Mouse (Mus musculus): ENCODE measurements around the gene Kcnj9. TPM values are rescaled to one million over a fixed set of nuclear protein-coding genes. Genes with fewer than 3 reads are reported as not detected.

The Kcnj9 gene
- total RNA-seq, 2 experiments from 2014 or later, result 0.22 TPM; not detected in 1

- DNase-seq (ENCODE audit: low spot score in 2 of 2), result no peak
Measured at GRCm38 (mm10) chr1:172335804-172336203, 6.7 kb upstream of the Kcnj9 start.

- DNase-seq (ENCODE audit: low spot score in 2 of 2), result no peak
Measured at GRCm38 (mm10) chr1:172333512-172333911, 4.4 kb upstream of the Kcnj9 start.

GRCm38 (mm10) chr1:172332925-172333324 is 3.8 kb upstream of the Kcnj9 start:
- no peak for DNase-seq (ENCODE audit: low spot score in 2 of 2)

- DNase-seq (ENCODE audit: low spot score in 2 of 2), result no peak
Measured at GRCm38 (mm10) chr1:172331422-172331947, 2.4 kb upstream of the Kcnj9 start.

DNA sequence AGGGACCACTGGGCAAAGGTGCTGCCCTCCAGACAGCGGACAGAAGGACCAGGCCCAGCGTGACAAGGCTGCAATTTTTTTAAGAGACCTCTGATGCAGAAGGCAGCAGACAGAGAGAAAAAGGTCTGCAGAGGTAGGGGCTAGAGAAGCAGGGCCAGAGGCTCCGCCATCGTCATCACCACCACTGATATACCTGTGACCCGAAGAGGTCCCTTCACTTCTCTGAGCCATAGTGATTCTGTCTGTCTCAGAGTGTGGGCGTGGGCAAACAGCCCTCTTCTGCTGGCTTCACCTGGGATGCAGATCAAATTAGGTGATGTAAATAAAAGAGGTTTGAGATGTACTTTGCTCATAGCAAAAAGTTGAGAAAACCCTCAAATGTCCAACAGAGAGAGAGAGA is 498 bp upstream of the Kcnj9 start:
- DNase-seq (ENCODE audit: low spot score in 2 of 2), result no peak

GRCm38 (mm10) chr1:172328461-172328860 is 657 bp downstream of the Kcnj9 start:
- no peak for DNase-seq (ENCODE audit: low spot score in 2 of 2)

DNA sequence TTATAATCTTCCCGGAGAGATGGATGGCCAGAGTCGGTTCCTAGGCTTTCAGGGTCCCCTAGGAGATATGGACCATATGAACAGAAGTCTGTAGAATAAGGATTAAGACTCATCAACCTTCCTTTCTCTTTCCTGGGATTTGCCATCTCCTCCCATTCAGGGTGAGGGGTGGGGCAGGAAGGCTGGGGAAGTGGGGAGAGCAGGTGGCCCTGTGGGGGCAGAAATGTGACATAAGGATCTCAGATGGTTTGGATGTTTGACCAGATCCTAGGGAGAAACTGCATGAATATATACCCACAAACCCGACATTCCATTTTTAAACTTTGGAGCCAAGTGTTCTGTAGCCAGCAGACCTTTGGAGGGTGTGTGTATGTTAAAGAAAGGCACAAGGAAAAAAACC is 1.1 kb downstream of the Kcnj9 start:
- no peak for DNase-seq (ENCODE audit: low spot score in 2 of 2)

DNA sequence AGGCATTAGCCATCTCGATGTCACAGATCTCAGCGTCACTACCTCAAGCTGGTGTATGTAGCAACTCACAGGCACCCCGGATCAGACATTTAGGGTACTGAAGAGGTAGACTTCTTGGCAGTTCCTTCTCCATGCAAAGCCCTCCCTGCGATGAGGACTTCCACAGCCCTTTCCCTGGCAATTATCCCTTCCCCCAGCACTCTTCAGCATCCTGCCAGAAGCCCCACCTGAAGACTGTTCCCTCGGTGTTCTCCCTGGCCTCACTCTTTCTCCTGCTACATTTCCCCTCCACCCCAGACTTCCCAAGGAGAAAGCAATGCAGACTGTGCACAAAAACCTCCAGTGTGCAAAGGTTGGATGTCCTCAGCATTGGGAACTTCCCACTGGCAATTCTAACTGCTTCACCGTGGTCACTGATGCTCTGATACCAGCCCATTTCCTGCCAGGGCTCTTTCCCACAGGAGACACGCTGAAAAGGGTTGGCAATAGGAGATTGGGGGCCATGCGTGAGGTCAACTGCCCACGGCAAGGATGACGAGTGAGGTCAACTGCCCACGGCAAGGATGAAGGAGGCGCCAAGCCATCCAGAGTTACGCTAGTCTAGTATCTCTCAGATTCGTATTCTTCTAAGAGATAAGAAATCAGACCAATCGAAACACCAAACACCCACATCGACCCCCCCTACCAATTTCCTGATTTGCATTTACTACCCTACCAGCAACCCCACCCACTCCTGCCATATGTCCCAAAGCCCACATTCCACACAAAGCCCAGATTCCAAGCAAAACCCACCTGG is 1.7 kb downstream of the Kcnj9 start:
- DNase-seq (ENCODE audit: low spot score in 2 of 2), result no peak

DNA sequence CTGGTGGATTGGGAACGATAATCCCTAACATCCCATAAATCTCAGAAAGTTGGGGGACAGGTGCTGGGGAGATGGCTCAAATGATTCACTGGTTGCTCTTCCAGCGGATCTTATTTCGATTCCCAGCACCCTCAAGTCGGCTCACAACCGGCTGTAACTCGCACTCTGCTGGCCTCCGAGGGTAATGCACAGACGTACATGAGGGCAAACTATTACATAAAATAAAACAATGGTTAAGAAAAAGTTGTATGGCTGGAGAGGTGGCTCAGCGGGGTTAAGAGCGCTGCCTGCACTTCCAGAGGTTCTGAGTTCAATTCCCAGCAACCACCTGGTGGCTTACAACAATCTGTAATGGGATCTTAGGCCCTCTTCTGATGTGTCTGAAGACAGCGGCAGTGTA is 2.4 kb downstream of the Kcnj9 start:
- DNase-seq (ENCODE audit: low spot score in 2 of 2), result no peak

- DNase-seq (ENCODE audit: low spot score in 2 of 2), result peak; percentile 68 to 74
Measured at GRCm38 (mm10) chr1:172325680-172326535, 3.2 kb downstream of the Kcnj9 start.

GRCm38 (mm10) chr1:172324725-172325124 is 4.4 kb downstream of the Kcnj9 start:
- peak; percentile 69 to 77 for DNase-seq (ENCODE audit: low spot score in 2 of 2)

DNA sequence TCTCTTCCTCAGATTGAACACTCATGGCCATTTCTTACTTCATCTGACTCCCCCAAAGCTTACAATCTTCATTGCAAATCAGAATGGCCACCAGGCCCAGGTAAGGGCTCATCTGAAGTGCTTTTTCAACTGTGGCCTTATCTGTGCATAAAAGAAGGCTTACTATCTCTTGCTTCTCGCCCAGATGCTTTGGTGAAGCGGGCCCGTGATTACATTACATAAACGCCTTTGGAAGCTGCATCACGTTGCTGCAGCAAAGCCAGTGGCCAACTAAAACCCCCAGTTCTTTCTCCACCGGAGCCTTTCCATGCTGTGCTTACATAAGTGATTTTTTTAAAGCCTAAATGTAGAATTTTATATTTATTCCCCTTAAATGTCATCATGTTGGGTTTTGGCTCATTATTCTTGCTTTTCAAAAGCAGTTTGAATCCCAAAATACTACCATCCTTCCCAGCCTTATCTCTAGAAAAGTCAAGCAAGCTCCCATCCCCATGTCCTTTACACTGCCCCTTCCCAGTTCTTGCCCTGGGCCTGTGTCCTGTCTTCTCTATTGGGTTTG is 5.2 kb downstream of the Kcnj9 start:
- DNase-seq (ENCODE audit: low spot score in 2 of 2), result no peak

- DNase-seq (ENCODE audit: low spot score in 2 of 2), result no peak
Measured at GRCm38 (mm10) chr1:172323298-172323697, 5.8 kb downstream of the Kcnj9 start.

GRCm38 (mm10) chr1:172322725-172323124 is 6.4 kb downstream of the Kcnj9 start:
- DNase-seq (ENCODE audit: low spot score in 2 of 2), result no peak

- DNase-seq (ENCODE audit: low spot score in 2 of 2), result no peak
Measured at GRCm38 (mm10) chr1:172319921-172320411, 9.2 kb downstream of the Kcnj9 start.

DNA sequence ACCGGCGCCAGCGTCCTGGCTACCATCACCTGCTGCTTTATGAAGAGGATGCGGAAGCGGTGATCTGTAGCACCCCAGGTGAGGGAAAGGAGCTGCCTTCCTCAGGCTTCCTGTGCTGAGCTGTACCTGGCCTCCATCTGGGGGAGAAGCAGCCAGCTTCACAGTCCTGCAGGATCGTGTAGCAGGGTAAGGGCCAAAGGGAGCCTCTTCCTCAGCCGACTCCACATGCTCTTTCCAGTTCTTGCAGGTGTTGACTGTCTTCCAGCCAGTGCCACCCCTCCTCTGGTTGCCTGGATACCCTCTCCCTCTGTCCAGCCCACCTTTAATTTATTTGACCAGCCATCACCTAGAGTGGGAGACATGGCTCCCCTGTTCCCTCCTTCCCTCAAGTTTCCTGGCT is 9.8 kb downstream of the Kcnj9 start:
- DNase-seq (ENCODE audit: low spot score in 2 of 2), result no peak

DNA sequence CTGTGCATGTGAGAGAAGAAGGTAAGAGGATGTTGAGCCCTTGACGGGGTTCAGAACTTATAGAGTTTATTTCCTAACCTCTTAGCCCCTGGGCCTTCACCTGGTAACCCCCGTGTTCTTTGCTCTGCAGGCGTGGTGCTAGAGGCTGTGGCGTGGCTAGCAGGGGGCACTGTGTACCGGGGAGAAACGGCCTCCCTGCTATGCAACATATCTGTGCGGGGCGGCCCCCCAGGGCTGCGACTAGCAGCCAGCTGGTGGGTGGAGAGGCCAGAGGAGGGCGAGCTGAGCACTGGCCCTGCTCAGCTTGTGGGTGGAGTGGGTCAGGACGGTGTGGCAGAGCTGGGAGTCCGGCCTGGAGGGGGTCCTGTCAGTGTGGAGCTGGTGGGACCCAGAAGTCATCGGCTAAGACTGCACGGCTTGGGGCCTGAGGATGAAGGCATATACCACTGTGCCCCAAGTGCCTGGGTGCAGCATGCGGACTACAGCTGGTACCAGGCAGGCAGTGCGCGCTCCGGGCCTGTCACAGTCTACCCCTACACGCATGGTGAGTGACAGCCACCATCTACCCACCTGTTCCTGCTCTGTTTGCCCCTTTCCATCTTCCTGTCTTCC is 10.6 kb downstream of the Kcnj9 start:
- no peak for DNase-seq (ENCODE audit: low spot score in 2 of 2)

GRCm38 (mm10) chr1:172317946-172318345 is 11.2 kb downstream of the Kcnj9 start:
- DNase-seq (ENCODE audit: low spot score in 2 of 2), result no peak

DNA sequence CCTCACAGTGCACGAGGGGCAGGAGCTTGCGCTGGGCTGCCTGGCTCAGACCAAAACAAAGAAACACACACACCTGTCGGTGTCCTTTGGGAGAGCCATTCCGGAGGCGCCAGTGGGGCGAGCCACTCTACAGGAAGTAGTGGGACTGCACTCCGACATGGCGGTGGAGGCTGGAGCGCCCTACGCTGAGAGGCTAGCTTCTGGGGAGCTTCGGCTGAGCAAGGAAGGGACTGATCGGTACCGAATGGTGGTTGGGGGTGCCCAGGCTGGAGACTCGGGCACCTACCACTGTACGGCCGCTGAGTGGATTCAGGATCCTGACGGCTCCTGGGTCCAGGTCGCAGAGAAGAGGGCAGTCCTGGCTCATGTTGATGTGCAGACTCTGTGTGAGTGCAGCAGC is 11.7 kb downstream of the Kcnj9 start:
- no peak for DNase-seq (ENCODE audit: low spot score in 2 of 2)

DNA sequence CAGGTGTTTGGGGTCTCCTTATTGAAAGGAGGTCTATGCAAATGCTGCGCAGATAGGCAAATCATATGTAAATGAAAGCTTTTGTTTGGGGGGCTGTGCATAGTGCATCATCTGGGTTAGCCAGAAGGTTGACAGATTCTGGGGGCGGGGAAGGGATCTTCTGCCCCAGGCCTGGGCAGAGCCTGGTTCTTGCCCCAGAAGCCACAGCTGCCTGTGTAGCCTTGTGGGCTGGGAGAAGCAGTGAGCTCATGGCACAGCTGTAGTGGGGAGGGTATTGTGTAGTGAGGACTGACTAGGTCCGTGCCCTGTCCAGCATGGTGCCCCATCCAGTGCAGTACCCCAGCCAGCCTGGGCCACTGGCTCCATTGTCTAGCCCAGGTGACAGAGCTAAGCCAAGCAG is 14.2 kb downstream of the Kcnj9 start:
- peak in 1 of 2 experiments; percentile 18 for DNase-seq (ENCODE audit: low spot score in 2 of 2)

Measured in adrenal gland, adult 18-20 months (tissue).